Mouse (Mus musculus): ENCODE data around the gene Olfr1269.

Olfr1269 gene

GRCm38 (mm10) chr2:90121312-90121711 lies at the start of gene Olfr1269:
Gene Olfr1269, minus strand, starts transcription at chr2:90121412.
- no peak for DNase-seq (ENCODE audit: low spot score)

GRCm38 (mm10) chr2:90153916-90154315 lies 32.7 kb upstream of the Olfr1269 start:
- DNase-seq (ENCODE audit: low spot score) = no peak

DNA sequence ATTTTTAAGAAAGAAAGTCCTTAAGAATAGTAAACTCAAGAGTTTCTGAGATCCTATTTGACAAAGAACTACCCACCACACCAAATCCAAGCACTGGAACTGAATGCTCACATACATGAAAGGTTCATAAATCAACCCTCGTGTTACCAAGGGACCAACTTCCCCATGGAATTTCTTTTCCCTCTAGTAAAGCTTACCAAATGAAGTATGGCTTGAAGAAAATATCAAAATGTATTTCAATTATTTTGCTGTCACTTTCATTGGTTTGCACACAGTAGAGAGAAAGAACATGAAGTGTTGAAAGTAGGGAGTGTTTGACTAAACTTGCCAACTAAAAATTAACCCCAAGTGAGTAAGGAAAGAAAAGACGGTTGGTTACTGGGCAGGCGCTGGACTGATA lies 31.8 kb upstream of the Olfr1269 start, which contains the start of gene Olfr1270:
Gene Olfr1270 (minus strand): TSS at position 101 of the 400 bp plus-strand sequence.
- no peak for DNase-seq (ENCODE audit: low spot score)

GRCm38 (mm10) chr2:90142196-90142595 lies 21.0 kb upstream of the Olfr1269 start, which contains the start of gene Olfr32:
Gene Olfr32, minus strand, starts transcription at chr2:90142296.
- DNase-seq (ENCODE audit: low spot score) = no peak

DNA sequence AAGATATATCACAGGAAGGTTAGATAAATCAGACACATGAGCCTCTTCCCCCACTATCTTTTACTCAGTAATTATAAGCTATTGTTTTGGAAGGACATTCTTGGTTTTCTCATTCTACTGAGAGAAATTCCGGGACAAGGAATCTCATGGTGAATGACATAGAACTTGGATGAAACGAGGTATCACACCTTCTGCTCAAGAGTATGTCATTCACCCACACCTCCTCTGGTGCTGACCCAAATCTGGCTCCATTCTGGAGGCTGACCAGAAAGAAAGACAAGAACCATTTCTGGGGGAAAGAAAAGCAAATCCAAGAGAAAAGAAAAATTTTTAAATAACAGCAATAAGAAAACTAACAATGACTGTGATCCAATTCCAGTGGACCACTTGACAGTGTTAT lies 51.1 kb downstream of the Olfr1269 start:
- DNase-seq (ENCODE audit: low spot score) = no peak
